Mouse (Mus musculus) stomach, postnatal 0 days (tissue): ENCODE data around the gene Nhsl2.

Experiments
- CTCF ChIP-seq: IDR thresholded peaks from 2 replicates; pipeline ENCODE4 v1.5.1; 2016; ENCODE audit warnings: antibody characterized with exemption, low read depth, mild to moderate bottlenecking, moderate library complexity
- EP300 ChIP-seq: optimal IDR thresholded peaks from 2 replicates; pipeline ENCODE3; 2016; ENCODE audit warnings: antibody characterized with exemption

GRCm38 (mm10) chrX:101961848-101962247 lies 112.7 kb downstream of the Nhsl2 start:
- TF ChIP-seq CTCF (no peak), EP300 (no peak)
